Mouse (Mus musculus) bone marrow, adult 2 months (tissue): ENCODE measurements around the gene Gm10160.

ENCODE experiments used
- CTCF ChIP-seq: fragments of 200-500 bp; IDR thresholded peaks from 2 replicates; pipeline ENCODE4 v1.5.1; 2011; ENCODE audit warnings: low read length, control low read depth; ENCODE audit not compliant: control insufficient read depth, insufficient read depth
- POLR2A ChIP-seq: fragments of 200-500 bp; IDR thresholded peaks from 2 replicates; pipeline ENCODE4 v1.6.1; 2011; ENCODE audit warnings: low read depth, mild to moderate bottlenecking, control low read depth, low read length, borderline replicate concordance; ENCODE audit not compliant: control insufficient read depth

- TF ChIP-seq CTCF (no peak), POLR2A (no peak)
Observed at GRCm38 (mm10) chr7:81840661-81841181, 14.9 kb downstream of the Gm10160 start.
